Mouse (Mus musculus) heart, postnatal 0 days (tissue): ENCODE results near the gene Tiam1.

Experiments
- CTCF ChIP-seq: IDR thresholded peaks from 2 replicates; pipeline ENCODE4 v1.5.1; 2016; ENCODE audit warnings: antibody characterized with exemption, control low read depth, low read depth
- EP300 ChIP-seq: IDR thresholded peaks from 2 replicates; pipeline ENCODE4 v1.6.1; 2016; ENCODE audit warnings: antibody characterized with exemption, low read depth

- TF ChIP-seq CTCF (no peak), EP300 (no peak)
These were observed 316.0 kb downstream of the Tiam1 start for GRCm38 (mm10) chr16:89827496-89828125.
